Mouse (Mus musculus) spleen, adult 2 months (tissue): ENCODE results near the gene Efna5.

Source experiments
- CTCF ChIP-seq: fragments of 200-500 bp; IDR thresholded peaks from 2 replicates; pipeline ENCODE4 v1.5.1; 2011; ENCODE audit warnings: mild to moderate bottlenecking, inconsistent platforms; ENCODE audit not compliant: insufficient read depth, insufficient read length, insufficient replicate concordance; ENCODE audit errors: extremely low read depth
- POLR2A ChIP-seq: fragments of 200-500 bp; IDR thresholded peaks from 2 replicates; pipeline ENCODE4 v1.6.1; 2011; ENCODE audit warnings: low read depth, low read length, inconsistent platforms

GRCm38 (mm10) chr17:62592436-62593074 is 288.6 kb downstream of the Efna5 start:
- TF ChIP-seq CTCF (no peak), POLR2A (no peak)
